Mouse (Mus musculus) kidney, postnatal 0 days (tissue): ENCODE data around the gene Btg3. TPM values are rescaled to one million over a fixed set of nuclear protein-coding genes. Genes with fewer than 3 reads are reported as not detected.

Experiments
- ATAC-seq: fragments of 200-750 bp; cut with Nextera tagmentation; replicated peaks from 2 replicates; pipeline ENCODE4 v1.8.0; 2017; ENCODE audit warnings: low read depth, moderate number of reproducible peaks, moderate TSS enrichment, moderate library complexity; ENCODE audit not compliant: low FRiP score
- DNase-seq: peaks from one replicate; pipeline ENCODE4 v3.0.0-alpha.2; 2016; ENCODE audit warnings: low spot score
- H3K27ac ChIP-seq: fragments of 300-500 bp; sonication (generic); 2 replicates; pipeline ENCODE4 v1.5.1; 2014; ENCODE audit warnings: mild to moderate bottlenecking
- H3K27me3 ChIP-seq: fragments of 300-500 bp; sonication (generic); 2 replicates; pipeline ENCODE4 v1.6.1; 2014; ENCODE audit warnings: low read length, mixed read lengths; ENCODE audit not compliant: insufficient read depth
- H3K36me3 ChIP-seq: fragments of 300-500 bp; sonication (generic); 2 replicates; pipeline ENCODE4 v1.6.1; 2014; ENCODE audit warnings: low read length, mixed read lengths; ENCODE audit not compliant: insufficient read depth
- H3K4me1 ChIP-seq: fragments of 300-500 bp; sonication (generic); replicated peaks from 2 replicates; pipeline ENCODE4 v1.6.1; 2014; ENCODE audit warnings: antibody characterized with exemption, low read length, mixed read lengths; ENCODE audit not compliant: insufficient read depth
- H3K4me2 ChIP-seq: fragments of 300-500 bp; sonication (generic); 2 replicates; pipeline ENCODE4 v1.6.1; 2014; ENCODE audit warnings: mild to moderate bottlenecking, low read length, moderate library complexity, mixed read lengths
- H3K4me3 ChIP-seq: fragments of 300-500 bp; sonication (generic); replicated peaks from 2 replicates; pipeline ENCODE4 v1.5.1; 2014; ENCODE audit warnings: low read depth, low read length
- H3K9ac ChIP-seq: fragments of 300-500 bp; sonication (generic); 2 replicates; pipeline ENCODE4 v1.6.1; 2014; ENCODE audit warnings: low read depth, low read length
- H3K9me3 ChIP-seq: fragments of 300-500 bp; sonication (generic); replicated peaks from 2 replicates; pipeline ENCODE4 v1.6.1; 2016; ENCODE audit warnings: low read length, inconsistent platforms, mixed read lengths
- CTCF ChIP-seq: IDR thresholded peaks from 2 replicates; pipeline ENCODE4 v1.5.1; 2016; ENCODE audit warnings: antibody characterized with exemption, low read depth, mild to moderate bottlenecking, moderate library complexity
- WGBS: fragments of 180-500 bp; shearing (Covaris S2); extraction: QIAGEN DNeasy Blood & Tissue Kit; methylation state at CpG from one replicate; pipeline ENCODE4 v1.1.7; 2014; 5-methylcytosine and 5-hydroxymethylcytosine counted together
- polyA plus RNA-seq: library from polyadenylated mRNA; unstranded; fragments of >200 nt; fragmentation: Nextera tagmentation; extraction: Ambion mirVana; gene quantifications from 2 replicates; pipeline ENCODE4 v1.2.1, GENCODE M21; 2015

Btg3 gene
- polyA plus RNA-seq: 62.9 and 65.0 TPM in 2 replicates

DNA sequence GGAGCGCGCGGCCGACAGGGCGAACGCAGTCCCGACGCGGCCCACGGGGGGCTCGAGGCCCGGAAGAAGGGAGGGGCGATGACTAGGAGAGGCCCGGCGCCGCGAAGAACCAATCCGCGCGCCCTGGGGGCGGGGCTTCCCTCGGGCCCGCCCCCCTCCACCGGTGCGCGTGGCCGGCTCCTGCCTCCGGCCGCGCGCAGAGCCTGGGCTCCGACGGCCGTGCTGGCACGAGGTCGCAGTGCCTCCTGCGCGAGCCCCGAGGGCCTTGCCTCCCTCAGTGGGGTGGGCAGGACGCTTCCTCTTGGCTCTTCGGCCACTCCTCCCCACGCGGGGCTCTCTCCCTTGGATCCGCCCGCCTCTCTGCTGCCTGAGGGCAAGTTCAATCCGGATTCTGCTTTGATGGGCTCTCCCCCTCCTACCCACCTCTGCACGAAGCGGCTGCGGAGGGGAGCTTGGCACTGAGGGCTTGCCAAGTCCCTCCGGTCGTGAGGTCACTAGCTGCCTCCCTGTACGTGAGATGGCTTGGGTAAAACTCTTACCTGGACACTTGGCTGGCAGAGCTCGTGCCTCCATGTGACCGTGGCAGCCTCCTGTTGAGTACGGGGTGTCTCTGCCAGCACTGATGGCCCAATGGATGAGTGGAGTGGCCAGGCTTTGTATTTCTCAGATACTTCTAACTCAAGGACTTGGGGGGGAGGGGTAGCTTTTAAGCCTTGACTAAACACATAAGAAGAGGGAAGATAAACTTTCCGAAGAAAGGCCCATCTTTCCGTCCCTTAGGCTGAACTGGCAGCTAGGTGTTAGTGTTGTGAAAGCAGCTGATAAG is at the start of gene Btg3:
Gene Btg3 (minus strand): TSS at position 448 of the 826 bp plus-strand sequence.
- Histone ChIP-seq H3K9ac (peak within 1 kb of the TSS; percentile 98), H3K4me2 (peak within 1 kb of the TSS; percentile 80), H3K4me1 (peaks cover 4% of the 10 kb centered on the region; the same call in 1 of the 2 replicates), H3K9me3 (no peaks in the 10 kb centered on the region), H3K36me3 (peaks cover 2% of the 10 kb centered on the region; the same call in 1 of the 2 replicates), H3K27ac (peak within 1 kb of the TSS; percentile 90), H3K27me3 (no peaks in the 10 kb centered on the region), H3K4me3 (peak within 1 kb of the TSS; percentile 89)
- 3% methylated on average over 35 of the region's 57 CpGs for WGBS
- TF ChIP-seq CTCF: no peak
- DNase-seq (peak; percentile 97), ATAC-seq (peak; percentile 96)

- no peak overlapping the region for H3K9ac ChIP-seq
- H3K27ac ChIP-seq: no peak overlapping the region
- H3K27me3 ChIP-seq: no peaks in the 10 kb centered on the region
- H3K4me3 ChIP-seq: no peak overlapping the region
- WGBS: 79% methylated on average over 10 of the region's 10 CpGs
- no peak for TF ChIP-seq CTCF
- no peak overlapping the region for H3K4me2 ChIP-seq
- ATAC-seq: no peak
- H3K9me3 ChIP-seq: no peaks in the 10 kb centered on the region
- no peaks in the 10 kb centered on the region for H3K4me1 ChIP-seq
- DNase-seq: no peak
- no peaks in the 10 kb centered on the region for H3K36me3 ChIP-seq
These were observed 40.7 kb upstream of the Btg3 start for GRCm38 (mm10) chr16:78417733-78418132.

GRCm38 (mm10) chr16:78416500-78416899 is 39.5 kb upstream of the Btg3 start:
- 26% methylated on average over 3 of the region's 3 CpGs for WGBS
- ATAC-seq: no peak
- TF ChIP-seq CTCF: no peak

DNA sequence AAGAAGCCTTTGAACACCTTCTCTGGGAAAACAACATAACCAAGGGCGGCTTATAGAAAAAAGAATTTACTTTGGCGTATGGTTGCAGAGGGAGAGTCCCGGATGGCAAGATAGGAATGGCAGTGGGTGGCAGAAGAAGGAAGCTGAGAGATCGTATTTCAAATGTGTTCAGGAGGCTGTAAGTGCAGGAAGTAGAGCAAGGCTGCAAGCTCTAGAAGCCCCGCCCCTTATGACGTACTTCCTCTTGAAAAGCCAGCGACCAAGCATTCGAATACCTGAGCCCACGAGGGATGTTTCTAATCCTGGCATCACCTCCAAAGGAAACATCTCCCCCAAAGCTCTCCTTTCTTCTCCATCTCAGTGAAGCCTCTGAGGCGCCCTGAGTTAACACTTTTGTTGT is 33.0 kb upstream of the Btg3 start:
- no peaks in the 10 kb centered on the region for H3K4me1 ChIP-seq
- TF ChIP-seq CTCF: no peak
- WGBS: 84% methylated on average over 10 of the region's 10 CpGs
- H3K36me3 ChIP-seq: no peaks in the 10 kb centered on the region
- H3K4me2 ChIP-seq: no peak overlapping the region
- H3K9me3 ChIP-seq: no peaks in the 10 kb centered on the region
- H3K4me3 ChIP-seq: no peak overlapping the region
- H3K27me3 ChIP-seq: no peaks in the 10 kb centered on the region
- H3K27ac ChIP-seq: no peak overlapping the region
- DNase-seq: no peak
- no peak for ATAC-seq
- H3K9ac ChIP-seq: no peak overlapping the region

More at GRCm38 (mm10) chr16:78416500-78416899, 39.5 kb upstream of the Btg3 start:
- Histone ChIP-seq H3K4me1 (no peaks in the 10 kb centered on the region), H3K4me2 (no peak overlapping the region), H3K9me3 (no peaks in the 10 kb centered on the region), H3K36me3 (no peaks in the 10 kb centered on the region), H3K9ac (no peak overlapping the region), H3K27ac (no peak overlapping the region), H3K27me3 (no peaks in the 10 kb centered on the region), H3K4me3 (no peak overlapping the region)
- DNase-seq: no peak

- no peak for ATAC-seq
- DNase-seq: no peak
- Histone ChIP-seq H3K9me3 (no peaks in the 10 kb centered on the region), H3K9ac (no peak overlapping the region), H3K4me3 (no peak overlapping the region), H3K36me3 (no peaks in the 10 kb centered on the region), H3K4me1 (no peaks in the 10 kb centered on the region), H3K4me2 (no peak overlapping the region), H3K27me3 (no peaks in the 10 kb centered on the region), H3K27ac (no peak overlapping the region)
- 89% methylated on average over 6 of the region's 6 CpGs for WGBS
- no peak for TF ChIP-seq CTCF
These were observed 30.9 kb upstream of the Btg3 start for GRCm38 (mm10) chr16:78407855-78408254.

DNA sequence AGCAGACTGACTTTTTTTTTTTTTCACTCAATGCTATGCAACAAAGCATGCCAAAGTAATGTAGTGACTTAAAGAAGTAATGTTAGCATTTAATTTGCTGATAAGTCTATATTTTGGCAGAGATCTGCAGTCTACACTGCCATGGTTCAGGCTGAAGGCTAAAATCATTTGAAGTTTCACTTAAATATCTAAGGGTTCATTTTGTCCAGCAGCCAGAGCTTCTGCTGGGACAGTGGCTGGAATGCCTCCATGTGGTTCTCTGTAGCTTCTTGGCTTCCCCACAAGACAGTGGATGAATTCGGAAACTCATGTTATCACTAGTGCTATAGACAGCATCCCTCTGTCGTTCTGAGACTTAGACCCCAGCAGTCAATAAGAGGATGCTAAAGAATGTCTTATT is 29.7 kb upstream of the Btg3 start:
- no peaks in the 10 kb centered on the region for H3K4me1 ChIP-seq
- DNase-seq (peak; percentile 8), ATAC-seq (no peak)
- H3K4me3 ChIP-seq: no peak overlapping the region
- no peak overlapping the region for H3K27ac ChIP-seq
- no peak overlapping the region for H3K4me2 ChIP-seq
- H3K9me3 ChIP-seq: no peaks in the 10 kb centered on the region
- TF ChIP-seq CTCF: no peak
- H3K27me3 ChIP-seq: no peaks in the 10 kb centered on the region
- no peak overlapping the region for H3K9ac ChIP-seq
- no peaks in the 10 kb centered on the region for H3K36me3 ChIP-seq
- WGBS: 79% methylated on average over 2 of the region's 2 CpGs
